Mouse (Mus musculus): ENCODE data around the gene Dpp10.

Dpp10 gene

GRCm38 (mm10) chr1:124044925-124045640 is at the start of gene Dpp10:
Gene Dpp10, minus strand, starts transcription at chr1:124045559.
- no peak for DNase-seq (ENCODE audit: low read depth, low spot score)

- no peak for DNase-seq (ENCODE audit: low read depth, low spot score)
Measured at GRCm38 (mm10) chr1:124048544-124048943, 3.2 kb upstream of the Dpp10 start.

GRCm38 (mm10) chr1:124045761-124046300 is 472 bp upstream of the Dpp10 start:
- no peak for DNase-seq (ENCODE audit: low read depth, low spot score)

- DNase-seq (ENCODE audit: low read depth, low spot score) = no peak
Measured at GRCm38 (mm10) chr1:124044161-124044560, 1.2 kb downstream of the Dpp10 start.

GRCm38 (mm10) chr1:124043421-124043820 is 1.9 kb downstream of the Dpp10 start:
- DNase-seq (ENCODE audit: low read depth, low spot score) = no peak

- no peak for DNase-seq (ENCODE audit: low read depth, low spot score)
Measured at GRCm38 (mm10) chr1:124041559-124041958, 3.8 kb downstream of the Dpp10 start.

- DNase-seq (ENCODE audit: low read depth, low spot score) = no peak
Measured at GRCm38 (mm10) chr1:124035306-124035990, 9.9 kb downstream of the Dpp10 start.

GRCm38 (mm10) chr1:124032677-124033076 is 12.7 kb downstream of the Dpp10 start:
- DNase-seq (ENCODE audit: low read depth, low spot score) = no peak

GRCm38 (mm10) chr1:124031968-124032367 is 13.4 kb downstream of the Dpp10 start:
- DNase-seq (ENCODE audit: low read depth, low spot score) = no peak

- no peak for DNase-seq (ENCODE audit: low read depth, low spot score)
Measured at GRCm38 (mm10) chr1:124002797-124003196, 42.6 kb downstream of the Dpp10 start.

- no peak for DNase-seq (ENCODE audit: low read depth, low spot score)
Measured at GRCm38 (mm10) chr1:123995780-123996179, 49.6 kb downstream of the Dpp10 start.

- DNase-seq (ENCODE audit: low read depth, low spot score) = no peak
Measured at GRCm38 (mm10) chr1:123985324-123986024, 59.9 kb downstream of the Dpp10 start.

- no peak for DNase-seq (ENCODE audit: low read depth, low spot score)
Measured at GRCm38 (mm10) chr1:123978597-123978996, 66.8 kb downstream of the Dpp10 start.

GRCm38 (mm10) chr1:123974621-123975020 is 70.7 kb downstream of the Dpp10 start:
- no peak for DNase-seq (ENCODE audit: low read depth, low spot score)

GRCm38 (mm10) chr1:123946149-123946548 is 99.2 kb downstream of the Dpp10 start:
- no peak for DNase-seq (ENCODE audit: low read depth, low spot score)

- no peak for DNase-seq (ENCODE audit: low read depth, low spot score)
Measured at GRCm38 (mm10) chr1:123940826-123941225, 104.5 kb downstream of the Dpp10 start.

- DNase-seq (ENCODE audit: low read depth, low spot score) = no peak
Measured at GRCm38 (mm10) chr1:123933812-123934727, 111.3 kb downstream of the Dpp10 start.

GRCm38 (mm10) chr1:123928003-123928370 is 117.4 kb downstream of the Dpp10 start:
- no peak for DNase-seq (ENCODE audit: low read depth, low spot score)

- DNase-seq (ENCODE audit: low read depth, low spot score) = no peak
Measured at GRCm38 (mm10) chr1:123927278-123928002, 117.9 kb downstream of the Dpp10 start.

- no peak for DNase-seq (ENCODE audit: low read depth, low spot score)
Measured at GRCm38 (mm10) chr1:123924905-123925304, 120.5 kb downstream of the Dpp10 start.

- no peak for DNase-seq (ENCODE audit: low read depth, low spot score)
Measured at GRCm38 (mm10) chr1:123923907-123924306, 121.5 kb downstream of the Dpp10 start.
